Mouse (Mus musculus) heart, embryonic 12.5 days (tissue): ENCODE data around the gene Nckap5. TPM values are rescaled to one million over a fixed set of nuclear protein-coding genes. Genes with fewer than 3 reads are reported as not detected.
A peak's percentile ranks its signal among the peaks of the same experiment; 100 is the strongest.

Experiments
- ATAC-seq: fragments of 200-750 bp; cut with Nextera tagmentation; 2 replicates; pipeline ENCODE4 v1.8.0; 2017; ENCODE audit warnings: moderate TSS enrichment, moderate library complexity; ENCODE audit not compliant: insufficient number of reproducible peaks, low FRiP score
- H3K27ac ChIP-seq: fragments of 300-500 bp; sonication (generic); 2 replicates; pipeline ENCODE4 v1.5.1; 2016; ENCODE audit warnings: mild to moderate bottlenecking, moderate library complexity; ENCODE audit not compliant: poor library complexity, severe bottlenecking
- H3K27me3 ChIP-seq: fragments of 300-500 bp; sonication (generic); replicated peaks from 2 replicates; pipeline ENCODE4 v1.6.1; 2016; ENCODE audit warnings: mild to moderate bottlenecking, moderate library complexity
- H3K36me3 ChIP-seq: fragments of 300-500 bp; sonication (generic); 2 replicates; pipeline ENCODE4 v1.6.1; 2016; ENCODE audit warnings: mild to moderate bottlenecking, moderate library complexity
- H3K4me1 ChIP-seq: fragments of 300-500 bp; sonication (generic); replicated peaks from 2 replicates; pipeline ENCODE4 v1.6.1; 2016; ENCODE audit warnings: mild to moderate bottlenecking
- H3K4me2 ChIP-seq: fragments of 300-500 bp; sonication (generic); 2 replicates; pipeline ENCODE4 v1.6.1; 2016; ENCODE audit warnings: mild to moderate bottlenecking, moderate library complexity
- H3K4me3 ChIP-seq: fragments of 300-500 bp; sonication (generic); 2 replicates; pipeline ENCODE4 v1.5.1; 2016; ENCODE audit warnings: mild to moderate bottlenecking
- H3K9ac ChIP-seq: fragments of 300-500 bp; sonication (generic); 2 replicates; pipeline ENCODE4 v1.6.1; 2016; ENCODE audit warnings: mild to moderate bottlenecking, moderate library complexity
- H3K9me3 ChIP-seq: fragments of 300-500 bp; sonication (generic); replicated peaks from 2 replicates; pipeline ENCODE4 v1.6.1; 2016; ENCODE audit warnings: mild to moderate bottlenecking, moderate library complexity
- WGBS: fragments of 180-500 bp; shearing (Covaris S2); methylation state at CpG from one replicate; pipeline ENCODE4 v1.1.7; 2016; 5-methylcytosine and 5-hydroxymethylcytosine counted together
- polyA plus RNA-seq: library from polyadenylated mRNA; unstranded; fragments of >200 nt; fragmentation: Nextera tagmentation; extraction: Ambion mirVana; gene quantifications from 2 replicates; pipeline ENCODE4 v1.2.1, GENCODE M21; 2016

The Nckap5 gene
- polyA plus RNA-seq: 3.1 and 3.8 TPM in 2 replicates

DNA sequence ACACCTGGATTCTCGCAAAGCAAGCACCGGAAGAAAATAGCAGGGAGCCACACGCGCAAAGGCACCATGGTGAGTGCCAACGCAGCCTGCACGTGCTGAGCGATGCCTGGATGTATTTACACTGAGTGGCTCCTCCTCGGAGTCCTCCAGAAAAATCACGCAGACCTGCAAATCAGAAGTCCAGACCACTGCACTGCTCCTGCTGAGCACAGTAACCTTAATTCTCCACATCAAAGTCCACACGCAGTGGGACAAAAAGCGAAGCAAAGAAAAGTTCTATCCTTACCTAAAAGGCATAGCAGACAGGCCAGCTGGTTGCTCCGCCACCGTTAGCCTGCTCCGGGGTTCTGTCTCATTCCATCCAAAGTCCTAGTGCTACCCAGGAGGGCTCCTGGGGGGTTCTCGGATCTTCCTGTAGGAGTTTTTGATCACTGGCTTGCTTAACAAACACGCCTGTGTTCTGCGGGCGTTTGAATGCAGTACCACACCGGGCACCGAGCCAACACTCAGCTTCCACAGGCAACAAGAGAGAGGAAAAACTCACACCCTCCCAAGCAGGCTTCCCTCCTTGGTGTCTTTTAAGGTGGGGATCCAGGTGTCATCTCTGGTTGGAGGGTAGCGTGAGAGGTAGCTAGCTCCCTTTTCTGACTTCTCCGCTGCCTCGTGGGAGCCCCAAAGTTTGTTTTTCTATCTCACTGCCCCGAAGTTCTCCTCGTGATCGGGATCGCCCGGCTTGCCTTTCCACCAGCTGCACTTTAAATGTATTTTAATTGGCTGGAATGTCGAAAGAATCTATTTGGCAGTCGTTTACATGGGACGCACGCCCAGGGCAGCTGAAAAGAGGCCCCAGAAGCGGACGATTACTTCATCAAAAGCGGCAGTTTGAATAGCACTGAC is at the start of gene Nckap5:
Nckap5 (minus strand) TSS at position 769 of the 897 bp plus-strand sequence.
- H3K27ac ChIP-seq: no peak within 1 kb of the TSS
- no peaks in the 10 kb centered on the region for H3K9me3 ChIP-seq
- peak within 1 kb of the TSS; percentile 54; the same call in 1 of the 2 replicates for H3K9ac ChIP-seq
- H3K36me3 ChIP-seq: no peaks in the 10 kb centered on the region
- ATAC-seq: peak; percentile 74
- peaks cover 13% of the 10 kb centered on the region; the same call in 1 of the 2 replicates for H3K27me3 ChIP-seq
- peak within 1 kb of the TSS; percentile 45 for H3K4me3 ChIP-seq
- H3K4me2 ChIP-seq: peak within 1 kb of the TSS; percentile 85
- peaks cover 10% of the 10 kb centered on the region; the same call in 1 of the 2 replicates for H3K4me1 ChIP-seq
- 3% methylated on average over 35 of the region's 35 CpGs for WGBS

DNA sequence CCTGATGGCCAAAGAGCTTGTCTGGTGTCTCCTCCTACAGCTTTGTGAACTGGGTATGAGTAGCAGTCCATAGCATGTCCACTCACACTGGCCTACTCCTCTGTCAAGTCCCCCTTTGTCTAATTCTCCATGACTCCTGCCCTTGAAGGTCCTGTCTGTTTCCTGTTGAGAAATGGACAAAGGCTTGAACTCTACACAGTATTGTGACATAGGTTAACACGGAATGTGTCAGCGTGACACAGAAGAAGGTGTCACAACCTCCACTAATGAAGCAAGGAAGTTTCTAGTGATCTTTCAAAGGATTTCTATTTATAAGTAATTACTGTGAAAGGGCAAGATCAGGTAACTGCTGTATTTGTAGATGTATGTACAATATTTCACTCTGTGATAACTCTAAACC is 46.9 kb upstream of the Nckap5 start:
- Histone ChIP-seq H3K27me3 (no peaks in the 10 kb centered on the region), H3K9ac (no peak overlapping the region), H3K9me3 (no peaks in the 10 kb centered on the region), H3K36me3 (no peaks in the 10 kb centered on the region), H3K4me1 (no peaks in the 10 kb centered on the region), H3K27ac (no peak overlapping the region), H3K4me3 (no peak overlapping the region), H3K4me2 (no peak overlapping the region)
- ATAC-seq: no peak
- WGBS: 84% methylated on average over 2 of the region's 2 CpGs

DNA sequence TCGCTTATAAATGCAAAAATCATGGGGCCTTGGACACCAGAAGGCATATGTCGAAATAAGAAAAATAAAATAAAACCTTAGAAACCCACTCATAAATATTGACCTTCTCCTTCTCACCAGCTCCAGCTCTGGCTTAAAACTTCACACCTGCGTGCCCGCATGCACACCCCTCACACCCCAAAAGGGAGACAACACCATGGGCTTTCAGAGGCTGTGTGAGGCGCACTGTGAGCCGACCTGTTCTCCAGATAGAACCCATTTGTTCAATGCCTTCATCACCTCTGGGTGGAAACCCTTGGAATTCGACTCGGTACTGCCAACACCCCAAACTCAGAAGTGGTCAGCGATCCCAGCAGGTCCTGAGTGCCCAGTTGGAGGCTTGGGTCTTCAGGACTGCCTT is 37.8 kb upstream of the Nckap5 start:
- WGBS: 76% methylated on average over 9 of the region's 9 CpGs
- H3K4me1 ChIP-seq: no peaks in the 10 kb centered on the region
- no peaks in the 10 kb centered on the region for H3K27me3 ChIP-seq
- H3K36me3 ChIP-seq: no peaks in the 10 kb centered on the region
- no peak overlapping the region for H3K4me2 ChIP-seq
- ATAC-seq: no peak
- H3K4me3 ChIP-seq: no peak overlapping the region
- no peaks in the 10 kb centered on the region; the same call in 1 of the 2 replicates for H3K9me3 ChIP-seq
- no peak overlapping the region for H3K27ac ChIP-seq
- no peak overlapping the region for H3K9ac ChIP-seq

DNA sequence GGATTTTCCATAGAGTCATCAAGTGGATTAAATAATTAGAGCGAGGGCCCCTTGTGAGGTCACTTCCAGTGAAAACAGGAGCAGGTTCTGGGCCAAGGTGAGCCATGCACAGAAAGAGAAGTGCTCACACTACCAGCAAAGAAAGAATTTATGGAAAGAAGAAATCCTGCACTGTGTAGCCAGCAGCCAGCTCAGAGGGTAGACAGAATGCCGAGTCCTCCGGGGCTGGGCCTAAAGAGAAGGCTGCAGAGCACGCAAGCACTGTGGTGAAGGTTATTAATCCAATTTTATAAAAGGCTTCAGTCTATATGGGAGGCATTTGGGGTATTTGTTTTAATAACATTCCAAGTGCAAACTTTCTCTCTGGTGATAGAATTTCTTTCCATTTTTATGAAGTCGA is 37.3 kb upstream of the Nckap5 start:
- Histone ChIP-seq H3K4me2 (no peak overlapping the region), H3K9me3 (no peaks in the 10 kb centered on the region; the same call in 1 of the 2 replicates), H3K9ac (no peak overlapping the region), H3K27me3 (no peaks in the 10 kb centered on the region), H3K4me1 (no peaks in the 10 kb centered on the region), H3K4me3 (no peak overlapping the region), H3K36me3 (no peaks in the 10 kb centered on the region), H3K27ac (no peak overlapping the region)
- 86% methylated on average over 5 of the region's 5 CpGs for WGBS
- no peak for ATAC-seq

DNA sequence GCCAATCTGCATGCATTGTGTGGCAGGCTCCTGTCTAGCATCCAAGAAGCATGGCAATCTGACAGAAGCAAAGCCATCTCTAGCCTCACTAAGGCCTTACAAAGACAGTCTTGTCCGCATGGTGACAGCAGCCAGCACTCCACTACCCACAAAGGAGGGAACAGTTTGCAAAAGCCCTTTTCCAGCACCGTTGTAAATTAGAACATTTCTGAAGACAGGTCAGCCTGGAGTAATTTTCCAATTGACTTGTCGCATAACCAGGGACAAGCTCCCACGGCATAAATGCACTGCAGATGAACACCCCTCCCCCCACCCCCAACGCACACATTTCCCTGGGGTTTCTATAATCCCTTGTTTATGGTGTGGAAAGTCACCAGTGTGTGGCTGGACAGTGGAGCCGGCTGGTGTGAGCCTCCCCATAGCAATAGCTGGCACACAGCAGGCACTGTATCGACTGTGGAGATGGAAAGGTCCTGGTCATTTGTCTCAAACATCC is 35.0 kb upstream of the Nckap5 start:
- Histone ChIP-seq H3K4me2 (no peak overlapping the region), H3K27ac (no peak overlapping the region), H3K27me3 (no peaks in the 10 kb centered on the region), H3K4me1 (no peaks in the 10 kb centered on the region), H3K36me3 (no peaks in the 10 kb centered on the region), H3K9me3 (no peaks in the 10 kb centered on the region; the same call in 1 of the 2 replicates), H3K9ac (no peak overlapping the region), H3K4me3 (no peak overlapping the region)
- 65% methylated on average over 7 of the region's 7 CpGs for WGBS
- no peak for ATAC-seq

DNA sequence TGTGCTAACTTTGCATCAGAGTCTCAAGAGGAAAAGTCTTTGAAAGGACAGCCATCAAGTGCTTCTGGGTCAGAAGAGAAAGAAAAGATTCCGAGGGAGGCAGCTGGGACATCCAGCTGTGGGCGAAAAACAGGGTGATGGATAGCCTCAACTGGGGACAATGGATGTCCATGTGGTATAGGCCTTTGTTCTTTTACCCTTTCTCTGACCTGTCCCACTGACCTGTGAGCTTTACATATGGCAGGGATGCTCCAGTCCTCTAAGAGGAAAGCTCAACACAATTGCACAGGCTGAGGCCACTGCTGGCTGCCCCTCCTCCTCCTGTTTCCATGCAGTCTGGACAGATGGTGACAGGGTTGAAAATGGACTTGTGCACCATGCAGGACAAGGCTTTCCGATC is 31.2 kb upstream of the Nckap5 start:
- Histone ChIP-seq H3K36me3 (no peaks in the 10 kb centered on the region), H3K4me1 (no peaks in the 10 kb centered on the region), H3K4me3 (no peak overlapping the region), H3K4me2 (no peak overlapping the region), H3K9me3 (no peaks in the 10 kb centered on the region; the same call in 1 of the 2 replicates), H3K9ac (no peak overlapping the region), H3K27ac (no peak overlapping the region), H3K27me3 (no peaks in the 10 kb centered on the region)
- no peak for ATAC-seq
- WGBS: 51% methylated on average over 3 of the region's 3 CpGs

DNA sequence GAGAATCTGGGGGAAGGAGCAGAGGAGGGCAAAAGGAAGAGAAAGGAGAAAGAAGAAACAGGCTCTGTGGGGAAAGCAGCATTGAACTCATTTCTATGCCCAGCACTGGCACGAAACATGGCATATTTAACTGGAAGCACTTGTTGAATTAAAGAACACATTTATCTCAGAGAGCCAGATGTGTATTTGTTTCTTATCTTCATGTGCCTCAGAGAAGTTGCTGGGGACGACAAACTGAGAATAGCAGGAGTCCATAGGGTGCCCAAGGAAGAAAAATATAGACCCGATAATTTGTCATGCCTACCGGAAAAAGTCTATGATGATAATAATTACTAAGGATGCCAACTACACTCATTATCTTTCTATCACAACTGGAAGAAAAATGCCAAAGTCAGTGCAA is 29.9 kb upstream of the Nckap5 start:
- no peak for ATAC-seq
- no peaks in the 10 kb centered on the region; the same call in 1 of the 2 replicates for H3K9me3 ChIP-seq
- 76% methylated on average over 4 of the region's 4 CpGs for WGBS
- H3K4me2 ChIP-seq: no peak overlapping the region
- H3K4me3 ChIP-seq: no peak overlapping the region
- H3K4me1 ChIP-seq: no peaks in the 10 kb centered on the region
- no peaks in the 10 kb centered on the region for H3K36me3 ChIP-seq
- no peak overlapping the region for H3K9ac ChIP-seq
- no peaks in the 10 kb centered on the region for H3K27me3 ChIP-seq
- no peak overlapping the region for H3K27ac ChIP-seq

DNA sequence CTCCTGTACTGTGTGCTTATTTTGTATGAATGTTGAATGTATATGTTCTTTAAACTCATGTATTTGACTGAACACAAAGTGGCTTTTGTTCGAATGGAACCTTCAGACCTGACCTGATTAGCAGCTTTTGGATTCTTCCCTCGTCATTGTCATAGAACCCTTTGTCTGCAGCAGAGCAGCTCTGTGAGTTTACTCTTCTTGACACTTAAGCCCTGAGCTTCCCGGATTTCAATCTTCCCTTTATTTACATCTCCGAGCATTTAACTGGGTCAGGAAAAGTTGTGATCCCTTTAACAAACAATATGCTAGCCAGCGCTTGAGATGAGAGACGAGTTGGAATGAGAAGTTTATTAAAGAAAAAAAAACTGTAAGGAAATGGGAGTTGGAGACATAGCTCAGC is 18.9 kb upstream of the Nckap5 start:
- no peak overlapping the region for H3K27ac ChIP-seq
- no peaks in the 10 kb centered on the region for H3K4me1 ChIP-seq
- H3K4me2 ChIP-seq: no peak overlapping the region
- 56% methylated on average over 6 of the region's 6 CpGs for WGBS
- H3K4me3 ChIP-seq: no peak overlapping the region
- no peaks in the 10 kb centered on the region for H3K27me3 ChIP-seq
- H3K9ac ChIP-seq: no peak overlapping the region
- H3K36me3 ChIP-seq: no peaks in the 10 kb centered on the region
- H3K9me3 ChIP-seq: no peaks in the 10 kb centered on the region
- ATAC-seq: no peak

DNA sequence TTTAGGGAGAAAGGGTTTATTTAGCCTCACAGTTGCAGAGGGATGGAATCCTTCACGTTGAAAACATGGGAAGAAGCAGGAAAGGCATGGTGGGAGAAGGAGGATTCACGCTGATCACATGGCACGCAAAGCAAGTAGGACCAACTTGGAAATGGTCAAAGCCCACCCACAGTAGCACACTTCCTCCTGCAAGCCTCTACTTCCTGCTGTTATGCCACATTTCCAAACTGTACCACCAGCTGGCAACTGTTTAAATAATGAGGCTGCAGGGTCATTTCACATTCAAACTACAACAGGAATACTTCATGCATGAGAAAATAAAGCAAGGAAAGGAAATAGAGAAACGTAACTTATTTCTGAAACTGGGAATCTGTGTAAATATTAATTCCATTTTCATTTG is 15.7 kb upstream of the Nckap5 start:
- no peak for ATAC-seq
- WGBS: 68% methylated on average over 4 of the region's 4 CpGs
- no peaks in the 10 kb centered on the region for H3K9me3 ChIP-seq
- H3K4me3 ChIP-seq: no peak overlapping the region
- no peaks in the 10 kb centered on the region for H3K4me1 ChIP-seq
- no peak overlapping the region for H3K27ac ChIP-seq
- no peaks in the 10 kb centered on the region for H3K36me3 ChIP-seq
- no peak overlapping the region for H3K4me2 ChIP-seq
- no peaks in the 10 kb centered on the region for H3K27me3 ChIP-seq
- no peak overlapping the region for H3K9ac ChIP-seq

DNA sequence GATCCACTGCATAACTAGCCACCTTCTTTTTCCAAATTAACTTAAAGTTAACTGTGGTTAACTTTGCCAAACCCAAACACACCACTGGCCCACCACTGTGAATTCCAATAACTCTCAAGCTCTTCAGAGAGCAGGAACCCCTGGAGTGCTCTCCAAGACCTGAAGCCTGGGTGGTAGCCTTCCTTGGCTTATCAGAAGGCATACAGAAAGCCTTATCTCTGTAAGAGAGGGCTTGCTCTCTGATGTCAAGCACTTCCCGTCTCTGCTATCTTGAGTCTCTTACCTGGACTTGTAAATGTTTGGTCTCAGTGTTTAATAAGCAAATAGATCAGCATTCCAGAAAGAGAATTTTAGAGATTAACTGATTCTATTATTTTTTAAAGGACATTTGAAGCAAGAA is 2.3 kb upstream of the Nckap5 start:
- H3K4me2 ChIP-seq: no peak overlapping the region
- no peaks in the 10 kb centered on the region for H3K36me3 ChIP-seq
- H3K9ac ChIP-seq: no peak overlapping the region
- H3K27ac ChIP-seq: no peak overlapping the region
- peaks cover 13% of the 10 kb centered on the region; the same call in 1 of the 2 replicates for H3K27me3 ChIP-seq
- no peak overlapping the region for H3K4me3 ChIP-seq
- WGBS: 14% methylated on average over 1 of the region's 1 CpGs
- no peaks in the 10 kb centered on the region for H3K9me3 ChIP-seq
- H3K4me1 ChIP-seq: peaks cover 10% of the 10 kb centered on the region; the same call in 1 of the 2 replicates
- ATAC-seq: no peak

DNA sequence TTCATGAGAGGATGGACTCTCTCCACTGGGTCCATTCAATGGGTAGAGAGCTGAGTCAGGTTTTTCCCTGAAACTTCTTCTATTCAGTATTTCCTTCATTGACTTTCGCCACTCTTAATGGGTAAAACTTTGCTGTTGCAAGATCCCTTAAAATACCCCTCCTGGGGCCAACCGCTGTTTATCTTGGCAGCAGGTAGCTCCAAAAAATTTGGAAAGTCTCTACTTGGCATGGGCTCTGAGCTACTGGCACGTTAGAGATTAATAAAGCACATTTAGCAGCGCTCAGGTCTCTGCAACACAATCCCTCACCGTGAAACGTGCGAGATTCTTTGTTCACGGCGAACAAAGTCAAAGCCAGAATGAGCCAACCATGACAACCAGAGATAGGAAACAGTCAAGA is 1.6 kb downstream of the Nckap5 start:
- peaks cover 14% of the 10 kb centered on the region; the same call in 1 of the 2 replicates for H3K4me1 ChIP-seq
- H3K27me3 ChIP-seq: peaks cover 13% of the 10 kb centered on the region; the same call in 1 of the 2 replicates
- no peak overlapping the region for H3K27ac ChIP-seq
- ATAC-seq: no peak
- 0 out of 2 replicates have a peak overlapping the region, but pooled peaks have one; percentile 85 for H3K4me2 ChIP-seq
- H3K9ac ChIP-seq: no peak overlapping the region
- no peak overlapping the region for H3K4me3 ChIP-seq
- H3K36me3 ChIP-seq: no peaks in the 10 kb centered on the region
- 77% methylated on average over 9 of the region's 9 CpGs for WGBS
- H3K9me3 ChIP-seq: no peaks in the 10 kb centered on the region
